Mouse (Mus musculus) bone marrow, adult 2 months (tissue): ENCODE data around the gene Mxd1.

Source experiments
- CTCF ChIP-seq: fragments of 200-500 bp; IDR thresholded peaks from 2 replicates; pipeline ENCODE4 v1.5.1; 2011; ENCODE audit warnings: low read length, control low read depth; ENCODE audit not compliant: control insufficient read depth, insufficient read depth
- POLR2A ChIP-seq: fragments of 200-500 bp; IDR thresholded peaks from 2 replicates; pipeline ENCODE4 v1.6.1; 2011; ENCODE audit warnings: low read depth, mild to moderate bottlenecking, control low read depth, low read length, borderline replicate concordance; ENCODE audit not compliant: control insufficient read depth

- peak; percentile 62 for TF ChIP-seq CTCF
- no peak for TF ChIP-seq POLR2A
Observed at GRCm38 (mm10) chr6:86694465-86694864, 25.5 kb upstream of the Mxd1 start.
